In the genomic region with DNA sequence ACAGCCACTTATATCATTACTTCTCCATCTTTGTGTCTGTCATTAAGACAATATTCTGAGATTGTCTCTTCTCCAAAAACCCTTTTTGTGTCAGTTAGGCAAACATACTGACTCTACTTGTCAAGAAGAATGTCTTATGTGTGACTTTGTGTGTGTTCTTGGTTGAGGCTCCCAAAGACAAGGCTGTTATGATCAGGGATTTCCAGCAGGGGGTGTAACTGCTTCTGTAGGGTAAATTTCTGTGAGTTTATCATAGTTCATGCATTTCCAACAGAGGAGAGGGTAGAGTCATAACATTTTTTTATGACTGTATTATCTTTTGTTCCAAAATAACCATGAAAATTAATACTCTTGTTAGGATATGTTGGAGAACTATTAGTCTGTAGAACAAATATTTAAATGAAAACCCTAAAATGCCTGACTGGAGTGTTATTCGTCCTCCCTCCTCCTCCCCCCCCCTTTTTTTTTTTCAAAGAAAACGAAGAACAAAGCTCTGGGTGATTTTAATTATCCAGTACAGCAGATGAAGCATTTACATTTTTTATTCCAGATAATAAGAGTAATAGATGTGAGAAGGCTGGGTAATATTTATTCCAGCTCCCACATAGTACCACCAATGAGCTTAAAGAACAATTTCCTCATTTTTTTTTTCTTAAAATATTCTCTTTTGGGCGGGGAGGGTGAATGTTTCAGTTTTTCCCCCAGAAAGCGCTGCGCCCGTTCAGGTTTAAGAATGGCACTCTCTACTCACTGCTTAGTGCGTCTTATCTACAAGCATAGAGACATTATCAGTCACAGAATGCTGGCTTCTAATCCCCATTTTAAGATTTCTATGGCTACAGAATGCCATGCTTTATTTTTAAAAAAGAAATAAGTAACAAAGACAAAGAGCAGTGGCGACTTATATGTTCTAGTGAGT, we compare ENCODE assay signal across 8 mouse cellular contexts. TPM values are rescaled to one million over a fixed set of nuclear protein-coding genes. Genes with fewer than 3 reads are reported as not detected.
DNase-seq lines count a peak whose midpoint lies in the region; ATAC-seq and TF ChIP-seq lines count a peak whose summit lies in the region.
"Had no signal": no experiment of that assay in that cellular context is flagged by ENCODE, and none has a peak within 500 bp of the region (broad histone marks: within the 10 kb centered on the region; RNA-seq: fewer than 3 reads in every experiment).

No protein-coding gene starts in this region.

- H3K27ac ChIP-seq in layer of hippocampus, adult 2 months = 0 out of 2 replicates have a peak overlapping the region, but pooled peaks have one; percentile 99
- H3K27ac ChIP-seq: embryonic facial prominence, embryonic 13.5 days had no signal

- peak in 1 of 2 experiments; percentile 36 for DNase-seq in layer of hippocampus, adult 2 months (ENCODE audit: low spot score in 2 of 2)
- DNase-seq in layer of hippocampus, adult 8-10 months (ENCODE audit: low spot score in 2 of 2) = no peak
- DNase-seq in MN1 (ENCODE audit: low spot score) = peak; percentile 40
- peak; percentile 63 for DNase-seq in embryo, embryonic 10.5 days (ENCODE audit: low spot score)
- DNase-seq in right cerebral cortex, postnatal 36 days (ENCODE audit: low spot score in 2 of 2) = no peak
- DNase-seq in cerebellum, adult 11-12 months = no peak

- TF ChIP-seq CTCF in layer of hippocampus, adult 2 months (conservative IDR thresholded peaks at IDR 0.05) = peak; percentile 81

- H3K4me3 ChIP-seq in layer of hippocampus, adult 2 months = no peak overlapping the region
- H3K4me3 ChIP-seq: embryonic facial prominence, embryonic 13.5 days had no signal

- ATAC-seq in neutrophil, adult 5-6 weeks (ENCODE audit: extremely low read depth, insufficient number of reproducible peaks, low FRiP score, poor library complexity, severe bottlenecking) = peak; percentile 67

RNA-seq across cellular contexts. Expression of a gene that starts 2.6 kb away (rescaled TPM):
- total RNA-seq in layer of hippocampus, adult 2 months (2021) = 100 to 1,000 TPM; 127 to 140 TPM
- total RNA-seq in layer of hippocampus, adult 8-10 months (2022) = 100 to 1,000 TPM; 143 to 148 (median 147) TPM
- 34.3 and 38.7 TPM in 2 replicates for total RNA-seq in neutrophil, adult 5-6 weeks (2017)

Comparison
In these comparisons a context has a peak if more than half of its experiments do, and no peak if none do; other contexts are left out.
1. DNase-seq: peak in MN1 (single experiment) and embryo, embryonic 10.5 days (single experiment); none in layer of hippocampus, adult 8-10 months (0 of 2), right cerebral cortex, postnatal 36 days (0 of 2) and cerebellum, adult 11-12 months (single experiment).